Mouse (Mus musculus) layer of hippocampus, adult 9-10 months (tissue): ENCODE results near the gene Mertk.

Experiments
- DNase-seq: peaks from one replicate; pipeline ENCODE4 v3.0.0; 2022; ENCODE audit warnings: low spot score

Mertk gene

DNA sequence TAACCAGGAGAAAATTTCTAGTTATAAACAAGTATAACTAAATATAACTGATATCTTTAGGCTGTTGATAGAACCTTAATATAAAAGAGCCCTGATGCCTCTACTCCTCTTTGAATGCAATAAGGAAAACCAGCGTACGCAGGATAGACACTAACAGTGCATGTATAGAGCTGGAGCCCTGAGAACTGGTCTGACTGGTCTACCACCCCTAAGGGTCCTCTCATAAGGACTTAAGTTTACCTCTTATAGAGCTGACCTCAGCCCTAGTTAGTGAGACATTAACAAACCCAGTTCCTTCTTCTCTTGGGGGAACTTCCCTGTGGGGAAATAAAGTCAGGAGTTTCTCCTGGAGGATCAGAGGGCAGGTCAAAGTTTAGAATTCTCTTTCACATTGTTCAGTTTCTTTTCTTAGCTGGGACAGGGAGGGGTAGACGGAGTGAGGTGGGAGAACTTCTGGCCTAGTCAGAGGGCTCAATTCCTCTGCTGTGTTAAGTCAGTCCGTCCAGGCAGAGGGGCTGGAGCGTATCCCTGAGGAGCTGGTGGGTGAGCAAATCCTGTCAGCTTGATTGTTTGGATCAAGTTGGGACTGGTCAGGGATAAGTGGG, 23.5 kb downstream of the Mertk start:
- no peak for DNase-seq

DNA sequence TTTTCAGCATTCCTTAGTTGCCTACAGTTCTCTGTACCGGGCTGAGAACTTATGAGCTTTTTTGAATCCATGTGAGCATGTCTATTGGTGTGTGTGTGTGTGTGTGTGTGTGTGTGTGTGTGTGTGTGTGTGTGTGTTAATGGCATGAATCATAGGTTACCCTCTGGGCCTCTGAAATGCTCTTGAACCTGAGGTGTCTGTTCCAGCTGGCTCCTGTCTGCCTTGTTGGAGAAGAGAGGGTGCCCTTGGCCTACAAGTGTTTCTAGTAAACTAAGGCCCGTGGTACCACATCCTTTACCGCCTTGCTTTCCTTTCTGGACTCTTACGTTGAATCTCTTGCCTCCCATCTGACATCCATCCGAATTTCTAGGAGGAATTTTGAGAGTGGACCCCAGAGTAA, 27.3 kb downstream of the Mertk start:
- no peak for DNase-seq

GRCm38 (mm10) chr2:128726626-128727025, 27.9 kb downstream of the Mertk start:
- DNase-seq = no peak

GRCm38 (mm10) chr2:128727552-128727951, 28.8 kb downstream of the Mertk start:
- no peak for DNase-seq

GRCm38 (mm10) chr2:128728066-128728465, 29.3 kb downstream of the Mertk start:
- no peak for DNase-seq

- no peak for DNase-seq
Measured at GRCm38 (mm10) chr2:128729141-128729540, 30.4 kb downstream of the Mertk start.

DNA sequence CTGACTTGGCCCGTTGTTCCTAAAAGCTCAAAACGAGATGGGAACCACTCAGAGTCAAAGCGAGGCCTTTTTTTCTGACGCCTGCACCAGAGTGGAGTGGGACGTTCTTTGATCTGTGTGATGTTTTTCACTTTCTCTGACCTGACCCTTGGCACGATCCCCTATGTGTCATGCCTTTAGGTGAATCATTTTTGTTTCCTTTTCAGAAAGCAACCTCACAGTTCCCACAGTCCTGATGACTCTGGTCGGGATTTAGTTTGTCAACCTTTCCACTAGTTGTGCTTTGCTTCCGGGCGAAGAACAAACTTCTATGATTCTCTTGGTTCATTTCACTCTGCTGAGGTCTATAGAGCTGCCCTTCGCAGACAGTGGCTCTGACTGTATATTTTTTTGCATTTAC, 32.8 kb downstream of the Mertk start:
- DNase-seq = no peak

- no peak for DNase-seq
Measured at GRCm38 (mm10) chr2:128731951-128732350, 33.2 kb downstream of the Mertk start.

DNA sequence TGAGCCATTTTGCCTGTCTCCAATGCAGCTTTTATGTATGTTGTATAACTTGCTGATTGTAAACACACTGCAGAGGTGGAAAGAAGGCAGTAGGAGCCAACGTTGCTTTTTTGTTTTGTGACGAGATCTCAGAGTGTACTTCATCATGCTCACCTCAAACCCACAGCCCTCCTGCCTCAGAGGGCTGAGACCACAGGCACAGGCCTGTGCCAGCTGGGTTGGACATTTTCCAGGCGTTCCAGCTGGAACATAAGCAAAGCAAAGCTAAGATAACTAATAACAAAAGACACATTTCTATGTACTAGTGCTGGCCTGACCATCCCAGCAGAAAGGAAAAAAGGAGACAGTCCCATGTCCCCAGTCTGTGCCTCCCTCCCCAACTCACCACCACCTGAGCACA, 36.3 kb downstream of the Mertk start:
- no peak for DNase-seq

DNA sequence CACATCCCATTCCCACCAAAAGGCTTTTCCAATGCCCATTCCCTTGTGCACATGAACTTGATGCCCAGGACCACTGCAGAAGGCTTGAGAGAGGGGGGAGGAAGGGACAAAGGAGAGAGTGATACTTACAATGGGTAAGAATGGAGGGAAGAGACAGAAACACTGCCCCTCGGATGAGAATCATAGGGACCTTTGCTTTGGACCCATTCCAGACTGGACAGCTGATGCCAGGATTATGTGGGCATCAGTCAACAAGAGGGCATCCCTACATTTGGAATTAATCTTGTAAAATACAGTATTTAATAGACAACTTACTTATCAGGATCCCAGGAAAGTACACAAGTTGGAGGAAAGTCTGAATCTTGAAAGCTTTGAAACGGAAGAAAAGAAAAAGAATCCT, 38.3 kb downstream of the Mertk start:
- no peak for DNase-seq

DNA sequence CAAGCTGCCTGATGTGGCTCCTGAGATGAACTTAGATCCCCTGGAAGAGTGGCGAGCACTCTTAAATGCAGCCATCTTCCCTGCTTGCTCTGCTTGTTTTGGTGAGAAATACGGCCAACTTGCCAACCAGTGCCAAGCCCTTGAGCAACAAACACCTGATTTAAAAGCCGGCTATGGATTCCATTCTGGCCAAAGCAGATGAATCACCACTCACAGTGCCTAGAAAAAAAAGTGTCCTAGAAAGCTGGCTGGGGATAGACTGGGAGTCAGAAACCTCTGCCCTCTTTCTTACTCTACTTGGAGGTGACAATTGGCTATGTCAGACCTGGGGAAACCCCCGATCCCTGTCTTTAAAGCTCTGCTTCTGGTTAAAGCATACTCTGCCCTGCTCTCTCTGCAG, 39.0 kb downstream of the Mertk start:
- no peak for DNase-seq

- no peak for DNase-seq
Measured at GRCm38 (mm10) chr2:128738725-128739258, 40.0 kb downstream of the Mertk start.

GRCm38 (mm10) chr2:128745879-128746620, 47.3 kb downstream of the Mertk start:
- no peak for DNase-seq

- DNase-seq = no peak
Measured at GRCm38 (mm10) chr2:128746621-128747151, 47.9 kb downstream of the Mertk start.

GRCm38 (mm10) chr2:128747433-128748028, 48.8 kb downstream of the Mertk start:
- DNase-seq = no peak

DNA sequence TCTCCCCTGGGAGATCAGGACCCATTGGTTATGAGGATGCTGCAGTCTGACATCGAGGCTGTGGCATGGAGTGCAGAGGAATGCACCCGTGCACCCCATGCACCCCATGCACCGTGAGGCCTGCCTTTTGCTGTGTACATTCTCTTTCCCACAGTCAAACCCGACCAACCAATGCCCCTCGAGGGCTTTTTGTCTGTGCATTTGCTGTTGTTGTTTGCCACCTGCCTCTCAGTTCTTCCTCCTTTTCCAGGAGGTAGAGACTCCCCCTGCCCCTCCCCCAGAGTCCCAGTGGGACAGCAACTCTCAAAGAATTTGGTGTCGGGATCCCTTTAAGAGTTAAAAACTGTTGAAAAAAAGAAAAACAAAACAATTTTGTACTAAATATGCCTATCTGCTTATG, 49.4 kb downstream of the Mertk start:
- no peak for DNase-seq

- DNase-seq = no peak
Measured at GRCm38 (mm10) chr2:128751030-128751429, 52.3 kb downstream of the Mertk start.

- DNase-seq = no peak
Measured at GRCm38 (mm10) chr2:128753295-128753873, 54.6 kb downstream of the Mertk start.

DNA sequence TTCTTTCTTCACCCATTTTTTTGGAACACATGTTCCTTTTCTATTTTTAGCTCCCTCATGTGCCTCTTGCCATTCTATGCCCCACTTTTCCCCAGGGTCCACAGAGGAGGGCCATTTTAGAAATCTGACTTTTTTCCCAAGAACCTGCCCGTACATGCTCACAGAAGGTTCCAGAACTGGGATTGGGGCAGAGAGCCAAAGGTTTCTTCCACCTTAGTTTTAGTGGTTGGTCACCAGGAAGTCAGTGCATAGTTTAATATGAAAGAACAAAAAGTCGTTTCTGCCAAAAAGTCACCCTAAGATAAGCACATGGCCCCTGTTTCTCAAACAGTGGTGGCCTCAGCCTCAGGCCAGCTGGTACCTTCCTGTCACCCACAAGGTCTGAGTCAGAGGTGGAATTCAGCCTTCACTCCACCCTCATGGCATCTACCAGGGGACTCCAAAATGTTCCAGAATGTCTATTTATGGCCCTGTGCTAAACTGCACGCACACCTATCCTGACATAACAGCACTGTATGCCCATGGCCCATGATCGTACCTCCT, 56.5 kb downstream of the Mertk start:
- DNase-seq = no peak

GRCm38 (mm10) chr2:128758724-128759340, 60.1 kb downstream of the Mertk start:
- DNase-seq = no peak

DNA sequence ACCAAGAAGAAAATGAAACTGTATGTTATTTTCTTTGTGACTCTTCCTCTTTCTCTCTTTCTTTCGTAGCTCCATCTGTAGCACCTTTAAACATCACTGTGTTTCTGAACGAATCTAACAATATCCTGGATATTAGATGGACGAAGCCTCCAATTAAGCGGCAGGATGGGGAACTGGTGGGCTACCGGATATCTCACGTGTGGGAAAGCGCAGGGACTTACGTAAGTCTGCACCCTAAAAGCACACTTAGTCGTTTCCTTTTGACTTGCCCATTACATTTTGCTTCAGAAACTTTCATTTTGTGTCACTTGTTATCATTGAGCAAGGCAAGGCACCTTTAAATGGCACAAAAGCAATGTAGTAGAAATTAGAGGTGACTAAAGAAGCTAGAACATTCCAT, 63.3 kb downstream of the Mertk start:
- DNase-seq = no peak

DNA sequence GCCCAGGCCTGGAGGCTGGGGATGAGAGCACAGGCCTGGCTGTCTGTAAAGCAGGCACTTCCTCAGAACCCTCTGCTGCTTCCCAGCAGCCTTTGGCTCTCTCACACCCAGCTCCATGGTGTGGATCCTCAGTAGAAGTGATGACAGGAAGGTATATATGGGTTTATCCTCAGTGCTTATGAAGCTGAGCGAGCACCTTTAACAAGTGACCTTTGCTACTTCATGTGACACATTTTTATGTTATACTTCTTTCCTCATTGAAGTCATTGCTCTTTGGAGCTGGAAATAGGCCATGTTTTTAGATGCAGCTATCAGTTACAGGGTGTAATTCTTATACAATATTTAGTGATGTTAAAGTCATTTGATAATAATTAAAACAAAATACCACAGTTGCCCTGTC, 67.0 kb downstream of the Mertk start:
- no peak for DNase-seq
